Mouse (Mus musculus) liver, embryonic 15.5 days (tissue): Measurements from ENCODE around the gene Olfm3. TPM values are rescaled to one million over a fixed set of nuclear protein-coding genes. Genes with fewer than 3 reads are reported as not detected.

Experiments used
- ATAC-seq: fragments of 200-750 bp; cut with Nextera tagmentation; 2 replicates; pipeline ENCODE4 v1.8.0; 2017; ENCODE audit warnings: moderate number of reproducible peaks, mild to moderate bottlenecking, moderate library complexity; ENCODE audit not compliant: insufficient read depth
- H3K27ac ChIP-seq: fragments of 300-500 bp; sonication (generic); replicated peaks from 2 replicates; pipeline ENCODE4 v1.5.1; 2015; ENCODE audit warnings: mild to moderate bottlenecking, inconsistent platforms
- H3K27me3 ChIP-seq: fragments of 300-500 bp; sonication (generic); 2 replicates; pipeline ENCODE4 v1.6.1; 2015; ENCODE audit warnings: mild to moderate bottlenecking, inconsistent platforms
- H3K36me3 ChIP-seq: fragments of 300-500 bp; sonication (generic); replicated peaks from 2 replicates; pipeline ENCODE4 v1.6.1; 2015; ENCODE audit warnings: moderate library complexity, mild to moderate bottlenecking, inconsistent platforms
- H3K4me1 ChIP-seq: fragments of 300-500 bp; sonication (generic); replicated peaks from 2 replicates; pipeline ENCODE4 v1.6.1; 2015; ENCODE audit warnings: inconsistent platforms
- H3K4me2 ChIP-seq: fragments of 300-500 bp; sonication (generic); 2 replicates; pipeline ENCODE4 v1.6.1; 2015; ENCODE audit warnings: moderate library complexity, mild to moderate bottlenecking, inconsistent platforms
- H3K4me3 ChIP-seq: fragments of 300-500 bp; sonication (generic); replicated peaks from 2 replicates; pipeline ENCODE4 v1.5.1; 2015; ENCODE audit warnings: mild to moderate bottlenecking, inconsistent platforms
- H3K9ac ChIP-seq: fragments of 300-500 bp; sonication (generic); 2 replicates; pipeline ENCODE4 v1.6.1; 2015; ENCODE audit warnings: moderate library complexity, mild to moderate bottlenecking, inconsistent platforms
- H3K9me3 ChIP-seq: fragments of 300-500 bp; sonication (generic); replicated peaks from 2 replicates; pipeline ENCODE4 v1.6.1; 2016; ENCODE audit warnings: inconsistent platforms
- WGBS: fragments of 180-500 bp; shearing (Covaris S2); methylation state at CpG from one replicate; pipeline ENCODE4 v1.1.7; 2015; ENCODE audit warnings: mixed read lengths; ENCODE audit not compliant: insufficient replicate concordance; 5-methylcytosine and 5-hydroxymethylcytosine counted together
- polyA plus RNA-seq: library from polyadenylated mRNA; unstranded; fragments of >200 nt; fragmentation: Nextera tagmentation; extraction: Ambion mirVana; gene quantifications from 2 replicates; pipeline ENCODE4 v1.2.1, GENCODE M21; 2015

Olfm3 gene
- polyA plus RNA-seq, 1 experiment from 2014 or later = not detected

DNA sequence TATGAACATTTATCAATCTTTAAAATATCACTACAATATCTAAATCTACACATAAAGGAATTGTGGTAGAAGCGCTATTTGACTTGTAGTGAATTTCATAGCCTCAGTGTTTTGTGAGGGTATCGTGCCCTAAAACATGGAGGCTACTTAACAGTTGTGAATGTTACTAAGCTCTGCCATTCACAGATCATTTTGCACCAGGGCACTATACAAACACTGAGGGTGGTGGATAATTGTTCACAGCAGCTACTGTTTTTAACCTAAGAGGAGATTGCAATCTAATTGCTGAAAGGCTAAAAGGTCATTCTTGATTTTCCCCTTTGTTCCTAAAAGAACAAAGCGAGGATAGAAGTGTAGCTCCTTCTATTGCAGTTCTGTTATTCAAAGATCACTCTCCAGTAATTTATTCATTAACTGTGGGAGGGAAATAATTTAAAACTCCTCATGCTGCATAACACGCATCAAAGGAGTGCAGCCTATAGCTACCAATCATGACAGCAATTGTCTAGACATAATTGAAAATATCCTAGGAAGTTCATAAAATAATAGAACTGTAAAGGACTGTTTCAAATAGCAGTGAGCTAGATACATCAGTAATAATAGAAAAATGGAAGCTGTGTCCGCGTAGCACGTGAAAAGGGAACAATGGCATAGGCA lies 55.6 kb downstream of the Olfm3 start:
- H3K4me1 ChIP-seq = no peaks in the 10 kb centered on the region
- H3K27ac ChIP-seq = no peak overlapping the region
- H3K27me3 ChIP-seq = no peaks in the 10 kb centered on the region
- no peak for ATAC-seq
- H3K4me3 ChIP-seq = no peak overlapping the region
- no peaks in the 10 kb centered on the region for H3K36me3 ChIP-seq
- no peaks in the 10 kb centered on the region for H3K9me3 ChIP-seq
- H3K9ac ChIP-seq = no peak overlapping the region
- 65% methylated on average over 7 of the region's 7 CpGs for WGBS
- no peak overlapping the region for H3K4me2 ChIP-seq

DNA sequence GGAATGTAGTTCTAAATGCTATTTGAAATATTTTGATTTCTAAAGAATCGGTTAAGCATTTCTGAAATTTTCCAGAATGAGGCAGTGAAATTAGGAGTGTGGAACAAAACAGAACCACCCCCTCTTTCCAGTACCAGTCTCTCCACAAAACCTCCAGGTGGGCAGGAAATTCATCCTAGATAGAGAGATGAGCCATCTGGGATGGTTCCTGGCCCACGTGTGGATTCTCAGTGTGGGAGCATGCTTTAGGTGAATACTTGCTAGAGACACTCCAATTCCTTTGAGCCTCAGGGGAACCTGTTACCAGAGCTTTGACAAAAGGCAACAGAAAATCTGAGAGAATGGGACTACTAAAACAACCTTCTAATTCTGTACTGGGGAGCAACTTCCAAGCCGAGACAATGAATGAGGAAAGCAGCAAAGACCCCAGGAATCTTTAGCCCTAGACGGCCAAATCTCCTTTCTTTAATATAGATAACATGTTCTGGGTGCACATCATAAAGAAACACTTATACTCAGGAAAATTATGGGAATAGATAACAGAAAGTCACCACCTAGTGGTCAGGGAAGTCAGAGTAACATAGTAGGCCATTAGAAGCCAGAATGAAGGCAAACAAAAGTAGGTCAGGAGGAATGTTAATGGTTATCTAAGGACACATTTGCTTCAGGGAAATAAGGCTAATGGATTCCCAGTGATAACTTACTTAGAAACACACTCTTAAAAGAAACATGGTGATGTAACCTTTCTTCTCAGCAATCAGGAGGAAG lies 58.6 kb downstream of the Olfm3 start:
- no peaks in the 10 kb centered on the region for H3K36me3 ChIP-seq
- 50% methylated on average over 4 of the region's 4 CpGs for WGBS
- H3K4me2 ChIP-seq = no peak overlapping the region
- H3K27me3 ChIP-seq = no peaks in the 10 kb centered on the region
- no peak overlapping the region for H3K27ac ChIP-seq
- ATAC-seq = no peak
- H3K9ac ChIP-seq = no peak overlapping the region
- H3K9me3 ChIP-seq = no peaks in the 10 kb centered on the region
- no peak overlapping the region for H3K4me3 ChIP-seq
- H3K4me1 ChIP-seq = no peaks in the 10 kb centered on the region

DNA sequence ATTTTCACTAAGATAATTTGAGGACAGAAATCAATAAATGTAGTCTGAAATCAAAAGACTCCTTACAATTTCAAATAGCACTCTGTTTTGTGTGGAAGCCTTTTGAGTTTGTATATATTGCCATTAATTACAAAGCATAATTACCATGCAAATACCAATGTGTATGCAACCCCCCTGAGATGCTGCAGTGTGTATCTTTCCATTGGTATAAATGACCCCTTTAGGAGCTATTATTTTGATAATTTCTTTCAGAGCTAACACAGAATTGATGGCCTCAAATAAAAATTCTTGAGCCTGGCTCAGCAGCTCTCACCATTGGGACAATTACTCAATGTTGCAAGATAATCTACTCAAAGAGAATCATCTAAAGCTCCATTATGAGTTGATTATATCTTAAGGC lies 67.3 kb downstream of the Olfm3 start:
- Histone ChIP-seq H3K4me2 (no peak overlapping the region), H3K9ac (no peak overlapping the region), H3K4me3 (no peak overlapping the region), H3K27ac (no peak overlapping the region), H3K27me3 (no peaks in the 10 kb centered on the region), H3K4me1 (no peaks in the 10 kb centered on the region), H3K36me3 (no peaks in the 10 kb centered on the region), H3K9me3 (no peaks in the 10 kb centered on the region)
- no peak for ATAC-seq

DNA sequence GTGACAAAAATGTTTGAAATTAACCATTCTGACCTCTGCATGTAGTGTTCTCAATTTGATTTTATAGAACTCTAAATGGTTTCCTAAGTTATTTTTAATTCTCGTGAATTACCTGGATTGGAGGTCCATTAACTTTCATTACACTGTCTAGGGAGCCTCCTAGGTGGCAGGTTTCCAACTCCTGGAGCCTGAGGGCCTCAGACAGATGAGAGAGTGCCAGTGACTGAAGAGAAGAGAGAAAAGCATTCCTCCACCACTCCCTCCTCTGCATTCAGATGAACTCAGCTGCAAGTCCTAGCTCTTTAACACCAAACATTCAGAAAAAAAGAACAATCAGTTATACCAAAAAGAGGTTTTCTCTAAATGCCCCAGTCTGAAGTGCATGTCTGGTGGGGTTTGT lies 68.6 kb downstream of the Olfm3 start:
- no peak overlapping the region for H3K27ac ChIP-seq
- H3K4me3 ChIP-seq = no peak overlapping the region
- no peaks in the 10 kb centered on the region for H3K36me3 ChIP-seq
- WGBS = 38% methylated on average over 1 of the region's 1 CpGs
- no peak overlapping the region for H3K4me2 ChIP-seq
- H3K9me3 ChIP-seq = no peaks in the 10 kb centered on the region
- H3K9ac ChIP-seq = no peak overlapping the region
- no peaks in the 10 kb centered on the region for H3K27me3 ChIP-seq
- no peaks in the 10 kb centered on the region for H3K4me1 ChIP-seq
- no peak for ATAC-seq

DNA sequence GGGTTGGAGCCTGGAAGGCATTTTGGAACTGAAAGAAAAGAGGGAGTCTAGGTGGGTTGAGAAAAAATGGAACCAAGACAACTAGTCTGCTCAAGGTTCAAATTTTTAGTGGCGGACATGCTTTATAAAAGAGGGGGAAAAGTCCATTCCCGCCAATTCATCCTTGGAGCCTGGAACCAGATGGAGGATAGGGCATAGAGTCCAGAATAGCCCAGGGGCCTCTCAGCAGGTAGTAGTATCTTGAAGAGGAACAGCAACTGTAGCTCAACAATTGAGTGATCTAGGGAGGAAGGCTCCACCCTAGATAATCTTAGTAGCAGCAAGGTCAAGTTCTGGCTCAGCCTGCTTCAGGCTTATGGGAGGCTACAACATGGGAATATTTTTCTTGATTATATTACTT lies 87.0 kb downstream of the Olfm3 start:
- H3K4me1 ChIP-seq = no peaks in the 10 kb centered on the region
- no peak overlapping the region for H3K4me2 ChIP-seq
- H3K9ac ChIP-seq = no peak overlapping the region
- no peaks in the 10 kb centered on the region for H3K9me3 ChIP-seq
- H3K27ac ChIP-seq = no peak overlapping the region
- no peaks in the 10 kb centered on the region for H3K36me3 ChIP-seq
- H3K27me3 ChIP-seq = no peaks in the 10 kb centered on the region
- 67% methylated on average over 2 of the region's 2 CpGs for WGBS
- no peak overlapping the region for H3K4me3 ChIP-seq
- no peak for ATAC-seq

DNA sequence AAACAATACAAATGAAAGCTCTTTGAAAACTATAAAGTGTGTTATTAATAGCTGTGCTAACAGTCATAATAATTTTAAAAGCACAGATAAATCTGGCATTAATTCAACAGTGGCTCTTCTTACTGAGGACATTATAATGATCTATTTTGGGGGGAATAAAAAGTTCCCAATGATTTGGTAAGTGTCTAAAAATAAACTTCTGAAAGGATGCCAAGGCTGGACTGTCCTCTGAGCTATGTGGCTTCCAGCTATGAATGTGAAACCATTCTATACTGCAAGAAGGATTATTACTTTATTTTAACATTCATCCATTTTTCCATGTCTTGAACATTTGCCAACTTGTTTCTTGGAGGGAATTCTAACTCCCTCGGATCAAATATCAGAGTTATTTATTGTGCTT lies 92.1 kb downstream of the Olfm3 start:
- H3K9me3 ChIP-seq = no peaks in the 10 kb centered on the region
- no peak overlapping the region for H3K9ac ChIP-seq
- no peaks in the 10 kb centered on the region for H3K27me3 ChIP-seq
- no peak overlapping the region for H3K27ac ChIP-seq
- no peaks in the 10 kb centered on the region for H3K4me1 ChIP-seq
- H3K36me3 ChIP-seq = no peaks in the 10 kb centered on the region
- WGBS = 32% methylated on average over 1 of the region's 1 CpGs
- H3K4me3 ChIP-seq = no peak overlapping the region
- no peak overlapping the region for H3K4me2 ChIP-seq
- no peak for ATAC-seq

DNA sequence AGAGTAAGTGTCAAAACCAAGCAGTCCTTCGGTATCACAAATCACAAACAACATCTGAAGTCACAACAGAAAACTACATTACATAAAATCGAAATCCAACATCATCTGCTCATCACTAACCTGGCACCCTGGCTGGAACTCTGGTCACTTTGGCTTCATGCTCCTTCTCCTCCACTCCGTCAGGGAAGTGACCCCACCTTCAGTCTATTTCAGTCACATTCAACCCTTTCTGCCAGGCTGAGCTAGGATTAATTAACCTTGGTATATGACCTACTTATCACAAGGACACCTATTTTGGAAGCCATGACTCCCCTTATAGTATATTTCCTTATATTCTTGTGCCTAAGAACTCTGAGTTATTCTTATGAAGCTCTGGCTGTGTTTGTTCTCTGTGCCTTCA lies 123.7 kb downstream of the Olfm3 start:
- ATAC-seq = no peak
- no peak overlapping the region for H3K27ac ChIP-seq

DNA sequence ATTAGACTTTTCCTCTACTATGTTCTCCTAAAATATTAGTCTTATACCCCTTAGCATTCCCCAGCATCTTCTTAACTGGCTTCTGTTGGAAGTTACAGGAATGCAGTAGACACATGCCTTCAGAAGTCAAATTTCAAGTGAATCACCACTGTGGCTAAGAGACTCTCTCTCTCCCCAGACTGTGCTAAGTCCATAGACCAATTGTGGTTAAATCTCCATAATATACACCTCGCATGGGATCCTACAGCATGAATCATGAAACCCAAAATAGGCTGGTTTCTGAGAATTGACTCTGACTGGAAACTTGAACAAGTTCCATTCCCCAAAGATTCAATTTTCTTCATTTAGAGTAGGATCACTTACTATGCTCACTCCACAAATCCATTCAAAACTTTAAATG lies 124.2 kb downstream of the Olfm3 start:
- H3K27ac ChIP-seq = no peak overlapping the region
- no peaks in the 10 kb centered on the region for H3K36me3 ChIP-seq
- no peaks in the 10 kb centered on the region for H3K4me1 ChIP-seq
- H3K9me3 ChIP-seq = no peaks in the 10 kb centered on the region
- no peak overlapping the region for H3K9ac ChIP-seq
- no peak overlapping the region for H3K4me3 ChIP-seq
- no peak overlapping the region for H3K4me2 ChIP-seq
- H3K27me3 ChIP-seq = no peaks in the 10 kb centered on the region
- ATAC-seq = no peak
- 41% methylated on average over 1 of the region's 1 CpGs for whole genome bisulfite sequencing

More for the DNA sequence above, 123.7 kb downstream of the Olfm3 start:
- no peak overlapping the region for H3K4me3 ChIP-seq
- H3K9ac ChIP-seq = no peak overlapping the region
- no peaks in the 10 kb centered on the region for H3K36me3 ChIP-seq
- H3K27me3 ChIP-seq = no peaks in the 10 kb centered on the region
- H3K4me1 ChIP-seq = no peaks in the 10 kb centered on the region
- H3K4me2 ChIP-seq = no peak overlapping the region
- no peaks in the 10 kb centered on the region for H3K9me3 ChIP-seq
- 63% methylated on average over 3 of the region's 3 CpGs for WGBS

DNA sequence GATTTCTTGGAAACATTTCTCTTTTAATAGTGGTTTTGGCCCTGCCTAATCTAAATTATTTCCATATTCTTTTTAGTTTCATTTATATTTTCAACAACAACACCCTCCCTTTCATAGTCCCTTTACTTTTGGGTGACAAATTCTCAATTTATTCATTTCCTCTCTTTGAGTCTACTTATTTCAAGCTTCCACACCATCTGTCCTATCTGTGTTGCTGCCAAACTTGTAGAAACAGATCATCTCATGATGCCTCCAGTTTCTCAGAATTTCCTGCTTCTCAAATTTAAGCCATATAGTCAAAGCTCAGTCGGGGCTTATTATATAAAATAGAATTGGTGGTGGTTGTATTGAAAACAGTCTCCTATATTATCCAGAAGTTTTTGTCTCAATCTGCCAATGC lies 124.7 kb downstream of the Olfm3 start:
- 43% methylated on average over 1 of the region's 1 CpGs for WGBS
- ATAC-seq = no peak

DNA sequence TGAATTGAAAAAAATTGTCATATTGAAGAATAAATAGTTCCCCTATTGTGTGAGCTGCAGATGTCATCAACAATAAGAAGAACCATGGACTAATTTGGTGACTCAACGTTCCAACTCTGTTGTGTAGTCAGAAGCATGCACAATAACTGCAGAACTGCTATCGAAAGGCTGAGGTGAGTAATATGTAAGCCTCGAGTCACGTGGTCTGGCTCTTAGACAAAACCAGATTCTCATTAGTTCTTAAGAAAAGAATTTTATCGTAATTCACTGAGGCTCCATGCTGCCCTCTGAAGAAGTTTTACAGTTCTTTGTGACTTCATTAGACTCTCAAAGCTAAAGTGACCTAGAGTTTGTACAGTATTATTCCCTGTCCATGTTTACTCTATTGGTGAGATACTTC lies 145.2 kb downstream of the Olfm3 start:
- H3K27me3 ChIP-seq = no peaks in the 10 kb centered on the region
- no peak overlapping the region for H3K27ac ChIP-seq
- H3K36me3 ChIP-seq = no peaks in the 10 kb centered on the region
- no peak for ATAC-seq
- no peak overlapping the region for H3K4me2 ChIP-seq
- 69% methylated on average over 5 of the region's 5 CpGs for WGBS
- H3K4me1 ChIP-seq = no peaks in the 10 kb centered on the region
- H3K4me3 ChIP-seq = no peak overlapping the region
- H3K9ac ChIP-seq = no peak overlapping the region
- no peaks in the 10 kb centered on the region for H3K9me3 ChIP-seq

More for the DNA sequence above, 124.7 kb downstream of the Olfm3 start:
- Histone ChIP-seq H3K9ac (no peak overlapping the region), H3K4me3 (no peak overlapping the region), H3K4me1 (no peaks in the 10 kb centered on the region), H3K36me3 (no peaks in the 10 kb centered on the region), H3K9me3 (no peaks in the 10 kb centered on the region), H3K27me3 (no peaks in the 10 kb centered on the region), H3K4me2 (no peak overlapping the region), H3K27ac (no peak overlapping the region)

DNA sequence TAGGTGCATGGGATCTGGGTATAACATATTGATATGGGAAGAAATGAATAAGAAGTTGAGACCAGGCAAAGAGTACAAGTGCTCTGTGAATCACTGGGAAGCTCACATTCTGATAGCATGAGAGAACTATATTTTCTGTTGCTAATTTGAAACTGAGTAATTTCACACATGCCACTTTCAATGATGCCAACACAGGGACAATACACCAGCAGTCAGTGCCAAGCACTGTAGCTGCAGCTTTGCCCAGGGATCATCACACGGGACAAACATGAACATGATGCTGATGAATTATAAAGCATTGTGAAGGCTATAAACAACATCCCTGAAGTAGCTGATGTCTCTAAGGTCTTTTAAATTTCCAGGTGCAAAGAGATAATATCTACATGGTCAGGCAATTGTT lies 161.0 kb downstream of the Olfm3 start:
- WGBS = 60% methylated on average over 1 of the region's 1 CpGs
- no peak for ATAC-seq
- Histone ChIP-seq H3K4me2 (no peak overlapping the region), H3K4me1 (no peaks in the 10 kb centered on the region), H3K27ac (no peak overlapping the region), H3K9ac (no peak overlapping the region), H3K36me3 (no peaks in the 10 kb centered on the region), H3K4me3 (no peak overlapping the region), H3K9me3 (no peaks in the 10 kb centered on the region), H3K27me3 (no peaks in the 10 kb centered on the region)
